Mouse (Mus musculus) MEL (cell line): ENCODE data around the gene Gpn2. TPM values are rescaled to one million over a fixed set of nuclear protein-coding genes. Genes with fewer than 3 reads are reported as not detected.

Experiments
- DNase-seq: peaks from one replicate; pipeline ENCODE4 v3.0.0; 2011; ENCODE audit warnings: low read depth, low spot score
- H3K27ac ChIP-seq: 2 replicates; pipeline ENCODE4 v1.5.1; 2012; ENCODE audit warnings: low read depth, mild to moderate bottlenecking, control low read depth, low read length, moderate library complexity; ENCODE audit not compliant: control insufficient read depth
- H3K27me3 ChIP-seq, 2 experiments: fragments of 150-350 bp in 1 of 2; sonication (generic) in 1 of 2; 2 replicates each; pipeline ENCODE4 v1.6.1; 2012; ENCODE audit warnings: low read length in 2 of 2, mild to moderate bottlenecking in 2 of 2, improper control_type of control experiment in 1 of 2, moderate library complexity in 1 of 2; ENCODE audit not compliant: insufficient read depth in 2 of 2, control insufficient read depth in 1 of 2
- H3K36me3 ChIP-seq, 2 experiments: 2 replicates each; pipeline ENCODE4 v1.6.1; 2012 to 2014; ENCODE audit warnings: low read length in 2 of 2, improper control_type of control experiment in 1 of 2, inconsistent platforms in 1 of 2, mild to moderate bottlenecking in 1 of 2; ENCODE audit not compliant: insufficient read depth in 2 of 2, control insufficient read depth in 1 of 2
- H3K4me1 ChIP-seq, 2 experiments: fragments of 150-350 bp in 1 of 2; sonication (generic) in 1 of 2; 2 replicates each; pipeline ENCODE4 v1.6.1; 2012; ENCODE audit warnings: low read length in 2 of 2, improper control_type of control experiment in 1 of 2, mild to moderate bottlenecking in 1 of 2; ENCODE audit not compliant: insufficient read depth in 2 of 2, control insufficient read depth in 1 of 2
- H3K4me3 ChIP-seq, 2 experiments: fragments of 150-350 bp in 1 of 2; sonication (generic) in 1 of 2; 2 replicates each; pipeline ENCODE4 v1.5.1; 2012; ENCODE audit warnings: low read depth in 2 of 2, low read length in 2 of 2, mild to moderate bottlenecking in 2 of 2, moderate library complexity in 2 of 2, control low read depth in 1 of 2, improper control_type of control experiment in 1 of 2; ENCODE audit not compliant: control insufficient read depth in 1 of 2, insufficient read depth in 1 of 2
- H3K79me2 ChIP-seq: 2 replicates; pipeline ENCODE4 v1.6.1; 2012; ENCODE audit warnings: mild to moderate bottlenecking, low read length, moderate library complexity; ENCODE audit not compliant: control insufficient read depth, poor library complexity, insufficient read depth
- H3K9ac ChIP-seq: 2 replicates; pipeline ENCODE4 v1.6.1; 2012; ENCODE audit warnings: low read depth, mild to moderate bottlenecking, control low read depth, low read length, moderate library complexity; ENCODE audit not compliant: control insufficient read depth, poor library complexity, severe bottlenecking
- H3K9me3 ChIP-seq: fragments of 150-350 bp; sonication (generic); replicated peaks from 2 replicates; pipeline ENCODE4 v1.6.1; 2012; ENCODE audit warnings: mild to moderate bottlenecking, low read length, improper control_type of control experiment, moderate library complexity; ENCODE audit not compliant: insufficient read depth
- BHLHE40 ChIP-seq: IDR thresholded peaks from 2 replicates; pipeline ENCODE4 v1.6.1; 2012; ENCODE audit warnings: low read depth, mild to moderate bottlenecking, inconsistent platforms, low read length, improper control_type of control experiment, borderline replicate concordance
- CHD1 ChIP-seq: IDR thresholded peaks from 2 replicates; pipeline ENCODE4 v1.6.1; 2012; ENCODE audit warnings: low read depth, mild to moderate bottlenecking, inconsistent platforms, low read length, improper control_type of control experiment
- CHD2 ChIP-seq: IDR thresholded peaks from 2 replicates; pipeline ENCODE4 v1.6.1; 2011; ENCODE audit warnings: low read length, improper control_type of control experiment
- CTCF ChIP-seq, 3 experiments: IDR thresholded peaks in 2 of 3; conservative IDR thresholded peaks in 1 of 3; 2 replicates each; pipeline ENCODE4 v1.5.1; 2011 to 2012; ENCODE audit warnings: low read length in 3 of 3, low read depth in 2 of 3, mild to moderate bottlenecking in 2 of 3, improper control_type of control experiment in 1 of 3, inconsistent platforms in 1 of 3, mixed read lengths in 1 of 3, moderate library complexity in 1 of 3; ENCODE audit not compliant: control insufficient read depth in 1 of 3, insufficient read depth in 1 of 3, poor library complexity in 1 of 3, severe bottlenecking in 1 of 3
- ELF1 ChIP-seq: IDR thresholded peaks from 2 replicates; pipeline ENCODE4 v1.6.1; 2014; ENCODE audit warnings: low read depth, mild to moderate bottlenecking, inconsistent platforms, low read length, improper control_type of control experiment, moderate library complexity
- EP300 ChIP-seq, 2 experiments: IDR thresholded peaks; 2 replicates each; pipeline ENCODE4 v1.6.1; 2011; ENCODE audit warnings: improper control_type of control experiment in 2 of 2, low read length in 2 of 2, low read depth in 1 of 2, mild to moderate bottlenecking in 1 of 2
- ETS1 ChIP-seq: IDR thresholded peaks from 2 replicates; pipeline ENCODE4 v1.6.1; 2012; ENCODE audit warnings: low read depth, mild to moderate bottlenecking, inconsistent platforms, low read length, improper control_type of control experiment, moderate library complexity
- GABPA ChIP-seq: IDR thresholded peaks from 2 replicates; pipeline ENCODE4 v1.6.1; 2012; ENCODE audit warnings: low read depth, mild to moderate bottlenecking, inconsistent platforms, low read length, improper control_type of control experiment, moderate library complexity
- GATA1 ChIP-seq: IDR thresholded peaks from 2 replicates; pipeline ENCODE4 v1.6.1; 2011; ENCODE audit warnings: low read depth, low read length, improper control_type of control experiment
- HCFC1 ChIP-seq: IDR thresholded peaks from 2 replicates; pipeline ENCODE4 v1.6.1; 2012; ENCODE audit warnings: low read depth, mild to moderate bottlenecking, inconsistent platforms, low read length, improper control_type of control experiment, moderate library complexity
- JUND ChIP-seq: IDR thresholded peaks from 2 replicates; pipeline ENCODE4 v1.6.1; 2011; ENCODE audit warnings: low read depth, mild to moderate bottlenecking, improper control_type of control experiment, low read length
- MAFK ChIP-seq: IDR thresholded peaks from 2 replicates; pipeline ENCODE4 v1.6.1; 2011; ENCODE audit warnings: low read depth, mild to moderate bottlenecking, low read length, improper control_type of control experiment, borderline replicate concordance
- MAX ChIP-seq: IDR thresholded peaks from 2 replicates; pipeline ENCODE4 v1.6.1; 2011; ENCODE audit warnings: low read length, improper control_type of control experiment
- MAZ ChIP-seq: IDR thresholded peaks from 2 replicates; pipeline ENCODE4 v1.6.1; 2012; ENCODE audit warnings: low read depth, mild to moderate bottlenecking, inconsistent platforms, low read length, improper control_type of control experiment
- MEF2A ChIP-seq: IDR thresholded peaks from 2 replicates; pipeline ENCODE4 v1.6.1; 2014; ENCODE audit warnings: low read depth, mild to moderate bottlenecking, inconsistent platforms, low read length, improper control_type of control experiment; ENCODE audit not compliant: poor library complexity, insufficient replicate concordance, severe bottlenecking; ENCODE audit errors: extremely low read depth
- MXI1 ChIP-seq: IDR thresholded peaks from 2 replicates; pipeline ENCODE4 v1.6.1; 2011; ENCODE audit warnings: mild to moderate bottlenecking, low read depth, low read length, improper control_type of control experiment
- MYB ChIP-seq: IDR thresholded peaks from 2 replicates; pipeline ENCODE4 v1.6.1; 2011; ENCODE audit warnings: mild to moderate bottlenecking, low read depth, low read length, improper control_type of control experiment
- MYC ChIP-seq: IDR thresholded peaks from 2 replicates; pipeline ENCODE4 v1.6.1; 2011; ENCODE audit warnings: low read depth, mild to moderate bottlenecking, low read length, improper control_type of control experiment, moderate library complexity
- NELFE ChIP-seq: IDR thresholded peaks from 2 replicates; pipeline ENCODE4 v1.6.1; 2011; ENCODE audit warnings: low read depth, low read length, improper control_type of control experiment
- NRF1 ChIP-seq: IDR thresholded peaks from 2 replicates; pipeline ENCODE4 v1.6.1; 2014; ENCODE audit warnings: low read depth, mild to moderate bottlenecking, inconsistent platforms, low read length, improper control_type of control experiment, moderate library complexity; ENCODE audit not compliant: poor library complexity, insufficient read depth, severe bottlenecking
- POLR2A ChIP-seq, 2 experiments: IDR thresholded peaks; 2 replicates each; pipeline ENCODE4 v1.6.1; 2011 to 2012; ENCODE audit warnings: low read length in 2 of 2, mild to moderate bottlenecking in 2 of 2, control low read depth in 1 of 2, improper control_type of control experiment in 1 of 2, low read depth in 1 of 2, moderate library complexity in 1 of 2; ENCODE audit not compliant: control insufficient read depth in 1 of 2, insufficient read depth in 1 of 2, poor library complexity in 1 of 2
- POLR2AphosphoS2 ChIP-seq: IDR thresholded peaks from 2 replicates; pipeline ENCODE4 v1.6.1; 2011; ENCODE audit warnings: low read length, improper control_type of control experiment
- POLR2AphosphoS5 ChIP-seq: IDR thresholded peaks from 2 replicates; pipeline ENCODE4 v1.6.1; 2012; ENCODE audit warnings: low read depth, borderline replicate concordance, mild to moderate bottlenecking, inconsistent platforms, low read length, moderate library complexity, mixed read lengths
- RAD21 ChIP-seq: IDR thresholded peaks from 2 replicates; pipeline ENCODE4 v1.6.1; 2011; ENCODE audit warnings: mild to moderate bottlenecking, low read depth, low read length, improper control_type of control experiment
- RCOR1 ChIP-seq: IDR thresholded peaks from 2 replicates; pipeline ENCODE4 v1.6.1; 2012; ENCODE audit warnings: low read depth, mild to moderate bottlenecking, inconsistent platforms, low read length, improper control_type of control experiment
- SIN3A ChIP-seq: IDR thresholded peaks from 2 replicates; pipeline ENCODE4 v1.6.1; 2012; ENCODE audit warnings: low read length, improper control_type of control experiment, inconsistent platforms
- SMC3 ChIP-seq: IDR thresholded peaks from 2 replicates; pipeline ENCODE4 v1.6.1; 2011; ENCODE audit warnings: low read depth, low read length, improper control_type of control experiment
- TAL1 ChIP-seq: IDR thresholded peaks from 2 replicates; pipeline ENCODE4 v1.6.1; 2012; ENCODE audit warnings: mild to moderate bottlenecking, inconsistent platforms, low read length, moderate library complexity, mixed read lengths
- TCF12 ChIP-seq: IDR thresholded peaks from 2 replicates; pipeline ENCODE4 v1.6.1; 2014; ENCODE audit warnings: low read depth, mild to moderate bottlenecking, inconsistent platforms, low read length, improper control_type of control experiment, moderate library complexity
- UBTF ChIP-seq: IDR thresholded peaks from 2 replicates; pipeline ENCODE4 v1.6.1; 2012; ENCODE audit warnings: low read depth, mild to moderate bottlenecking, inconsistent platforms, low read length, improper control_type of control experiment, moderate library complexity, borderline replicate concordance; ENCODE audit not compliant: insufficient read depth
- USF1 ChIP-seq: IDR thresholded peaks from 2 replicates; pipeline ENCODE4 v1.6.1; 2014; ENCODE audit warnings: low read depth, mild to moderate bottlenecking, inconsistent platforms, low read length, improper control_type of control experiment, moderate library complexity
- USF2 ChIP-seq, 2 experiments: IDR thresholded peaks; 2 replicates each; pipeline ENCODE4 v1.6.1; 2011 to 2012; ENCODE audit warnings: improper control_type of control experiment in 2 of 2, low read length in 2 of 2, borderline replicate concordance in 1 of 2, inconsistent platforms in 1 of 2, low read depth in 1 of 2, mild to moderate bottlenecking in 1 of 2; ENCODE audit not compliant: insufficient read depth in 1 of 2
- ZKSCAN1 ChIP-seq: IDR thresholded peaks from 2 replicates; pipeline ENCODE4 v1.6.1; 2012; ENCODE audit warnings: low read depth, mild to moderate bottlenecking, inconsistent platforms, low read length, improper control_type of control experiment, moderate library complexity
- ZMIZ1 ChIP-seq: IDR thresholded peaks from 2 replicates; pipeline ENCODE4 v1.6.1; 2012; ENCODE audit warnings: low read depth, mild to moderate bottlenecking, inconsistent platforms, low read length, improper control_type of control experiment, moderate library complexity
- polyA plus RNA-seq, 2 experiments: library from polyadenylated mRNA; stranded (reverse) in 1 of 2; unstranded in 1 of 2; fragments of >175 nt in 1 of 2; fragments of >200 nt in 1 of 2; gene quantifications; 2 replicates each; pipeline versions ENCODE4 v1.2.1 to v1.2.4; 2012; ENCODE audit warnings: low replicate concordance in 2 of 2, low read depth in 1 of 2; ENCODE audit not compliant: insufficient read length in 2 of 2, insufficient read depth in 1 of 2, missing spikeins in 1 of 2
- total RNA-seq: library from RNA; depleted of rRNA; stranded (reverse); fragments of 300-350 nt; gene quantifications from 2 replicates; pipeline ENCODE4 v1.2.3, GENCODE M21; 2012; rRNA removed

Gpn2 gene
- total RNA-seq = 26.7 and 28.6 TPM in 2 replicates
- polyA plus RNA-seq = 10 to 100 TPM in 1 of 2 experiments, not detected in 1; 43.3 TPM

DNA sequence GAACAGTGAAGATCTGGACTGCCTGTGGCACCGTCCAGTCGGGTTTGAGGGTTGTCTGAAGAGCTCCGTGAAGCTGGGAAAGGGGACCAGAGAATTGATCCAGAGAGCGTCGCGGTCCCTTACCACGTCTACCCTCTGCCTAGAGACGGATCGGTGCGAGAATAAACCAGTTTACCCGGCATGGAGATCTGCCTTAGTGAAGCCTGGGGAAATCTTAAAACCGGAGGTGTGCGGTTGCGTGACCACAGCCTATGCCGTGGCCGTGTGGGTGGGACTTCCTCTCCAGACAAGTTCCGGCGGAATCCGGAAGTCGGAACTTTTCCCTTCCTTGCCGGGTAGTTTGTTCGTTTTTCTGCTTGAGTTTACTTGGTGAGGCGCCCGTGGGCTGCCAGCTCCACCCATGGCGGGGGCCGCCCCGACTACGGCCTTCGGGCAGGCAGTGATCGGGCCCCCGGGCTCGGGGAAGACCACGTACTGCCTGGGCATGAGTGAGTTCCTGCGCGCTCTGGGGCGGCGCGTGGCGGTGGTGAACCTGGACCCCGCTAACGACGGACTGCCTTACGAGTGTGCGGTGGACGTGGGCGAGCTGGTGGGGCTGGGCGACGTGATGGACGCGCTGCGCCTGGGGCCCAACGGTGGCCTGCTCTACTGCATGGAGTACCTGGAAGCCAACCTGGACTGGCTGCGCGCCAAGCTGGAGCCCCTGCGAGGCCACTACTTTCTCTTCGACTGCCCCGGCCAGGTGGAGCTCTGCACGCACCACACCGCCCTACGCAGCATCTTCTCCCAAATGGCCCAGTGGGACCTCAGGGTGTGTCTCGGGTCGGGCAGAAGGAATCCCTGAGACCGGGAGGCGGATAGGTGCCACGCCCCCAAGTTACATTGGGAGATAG lies at the start of gene Gpn2:
Gene Gpn2, plus strand, starts transcription at position 304 of the 893 bp plus-strand sequence.
- H3K4me3 ChIP-seq = peak within 1 kb of the TSS; percentile 86 to 95
- H3K9me3 ChIP-seq = no peaks in the 10 kb centered on the region
- H3K27ac ChIP-seq = peak within 1 kb of the TSS; percentile 81
- peak; percentile 96 for DNase-seq
- no peaks in the 10 kb centered on the region for H3K27me3 ChIP-seq
- peaks cover 0 to 6% of the 10 kb centered on the region in 2 experiments; a peak in 2 of 4 replicates for H3K4me1 ChIP-seq
- peak within 1 kb of the TSS; percentile 85 for H3K9ac ChIP-seq
- peaks cover 0 to 3% of the 10 kb centered on the region in 2 experiments; a peak in 2 of 4 replicates for H3K36me3 ChIP-seq
- H3K79me2 ChIP-seq = peaks cover 7% of the 10 kb centered on the region; the same call in 1 of the 2 replicates
- 0 out of 2 replicates have a peak, but pooled peaks have one; percentile 38 for TF ChIP-seq MYB
- peak; percentile 73 for TF ChIP-seq NELFE
- no peak for TF ChIP-seq ETS1
- no peak for TF ChIP-seq GABPA
- peak; percentile 65 for TF ChIP-seq NRF1
- no peak for TF ChIP-seq MAZ
- TF ChIP-seq UBTF = no peak
- peak; percentile 95 for TF ChIP-seq ELF1
- TF ChIP-seq EP300 (IDR thresholded peaks at IDR 0.05; ENCODE audit: low read depth in 1 of 2, low read length in 2 of 2) = no peak
- no peak for TF ChIP-seq CHD2
- TF ChIP-seq BHLHE40 = no peak
- TF ChIP-seq CTCF (IDR thresholded peaks at IDR 0.05 in 2 of 3, conservative IDR thresholded peaks at IDR 0.05 in 1 of 3; ENCODE audit: control insufficient read depth in 1 of 3, insufficient read depth in 1 of 3, low read depth in 2 of 3, low read length in 3 of 3, poor library complexity in 1 of 3, severe bottlenecking in 1 of 3) = no peak
- TF ChIP-seq ZMIZ1 = peak; percentile 75; the same call in 1 of the 2 replicates
- TF ChIP-seq MYC = peak; percentile 54; the same call in 1 of the 2 replicates
- TF ChIP-seq RAD21 = no peak
- TF ChIP-seq SMC3 = no peak
- peak; percentile 94 for TF ChIP-seq SIN3A
- TF ChIP-seq USF2 (IDR thresholded peaks at IDR 0.05; ENCODE audit: borderline replicate concordance in 1 of 2, insufficient read depth in 1 of 2, low read depth in 1 of 2, low read length in 2 of 2) = no peak
- TF ChIP-seq TCF12 = peak; percentile 28; the same call in 1 of the 2 replicates
- TF ChIP-seq POLR2A (IDR thresholded peaks at IDR 0.05; ENCODE audit: control insufficient read depth in 1 of 2, insufficient read depth in 1 of 2, low read depth in 1 of 2, low read length in 2 of 2, poor library complexity in 1 of 2) = peak; percentile 65 to 89; a peak in 3 of 4 replicates
- TF ChIP-seq RCOR1 = no peak
- TF ChIP-seq MAFK = no peak
- TF ChIP-seq ZKSCAN1 = no peak
- peak; percentile 80 for TF ChIP-seq POLR2AphosphoS2
- TF ChIP-seq CHD1 = no peak
- peak; percentile 43 for TF ChIP-seq MAX
- peak; percentile 69 for TF ChIP-seq MXI1
- TF ChIP-seq HCFC1 = peak; percentile 89
- no peak for TF ChIP-seq MEF2A
- TF ChIP-seq GATA1 = no peak
- TF ChIP-seq POLR2AphosphoS5 = no peak
- TF ChIP-seq JUND = no peak
- no peak for TF ChIP-seq TAL1
- peak; percentile 28; the same call in 1 of the 2 replicates for TF ChIP-seq USF1
